Mouse (Mus musculus): ENCODE measurements around the gene Pmf1. TPM values are rescaled to one million over a fixed set of nuclear protein-coding genes. Genes with fewer than 3 reads are reported as not detected.
A peak's percentile ranks its signal among the peaks of the same experiment; 100 is the strongest.
"Not testable (repeated sequence)": the region's sequence is repeated elsewhere in the genome, so short reads cannot be mapped to it uniquely, and the experiment has no call there.

The Pmf1 gene
- polyA plus RNA-seq, 1 experiment: 88.6 TPM

- Histone ChIP-seq H3K4me3 (ENCODE audit: low read depth, low read length) (peak overlapping the region; percentile 33), H3K36me3 (ENCODE audit: control insufficient read depth, insufficient read depth, low read length, poor library complexity, severe bottlenecking) (no peaks in the 10 kb centered on the region), H3K27me3 (ENCODE audit: control insufficient read depth, insufficient read depth, low read length, poor library complexity, severe bottlenecking) (no peaks in the 10 kb centered on the region), H3K27ac (ENCODE audit: insufficient read depth, low read length) (peak overlapping the region; percentile 76), H3K4me1 (ENCODE audit: control insufficient read depth, insufficient read depth, low read length) (peaks cover 9% of the 10 kb centered on the region), H3K9me3 (replicated peaks; ENCODE audit: control insufficient read depth, insufficient read depth, low read length, poor library complexity, severe bottlenecking) (no peaks in the 10 kb centered on the region), H3K9ac (ENCODE audit: low read depth, poor library complexity, severe bottlenecking) (peak overlapping the region; percentile 12; the same call in 1 of the 2 replicates)
- TF ChIP-seq POLR2A (IDR thresholded peaks at IDR 0.05; ENCODE audit: insufficient read depth, low read length) (no peak), CTCF (IDR thresholded peaks at IDR 0.05; ENCODE audit: low read depth, low read length) (peak; percentile 30)
Measured at GRCm38 (mm10) chr3:88440500-88441381, 30.6 kb upstream of the Pmf1 start.

DNA sequence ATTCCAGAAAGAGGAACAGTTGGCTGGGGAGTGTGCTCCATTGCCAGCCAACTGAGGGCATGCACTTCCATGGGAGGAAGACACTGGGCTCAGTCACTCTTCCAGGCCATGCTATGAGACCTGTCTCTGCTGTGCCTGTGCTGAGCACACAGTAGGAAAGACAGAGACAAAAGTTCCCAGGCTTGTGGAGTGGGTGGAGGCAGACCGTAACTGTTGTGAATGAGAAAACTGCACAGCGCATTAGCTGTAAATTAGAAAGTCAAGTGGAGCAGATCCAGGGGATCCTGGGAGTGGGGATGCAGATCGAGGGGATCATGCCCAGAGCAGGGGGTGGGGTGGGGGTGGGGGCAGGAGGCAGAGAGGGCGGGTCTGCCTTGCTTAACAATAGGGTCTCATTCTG, 29.5 kb upstream of the Pmf1 start:
- Histone ChIP-seq H3K4me3 (ENCODE audit: low read depth, low read length) (no peak overlapping the region), H3K9ac (ENCODE audit: low read depth, poor library complexity, severe bottlenecking) (no peak overlapping the region), H3K36me3 (ENCODE audit: control insufficient read depth, insufficient read depth, low read length, poor library complexity, severe bottlenecking) (no peaks in the 10 kb centered on the region), H3K27ac (ENCODE audit: insufficient read depth, low read length) (peak overlapping the region; percentile 2), H3K4me1 (ENCODE audit: control insufficient read depth, insufficient read depth, low read length) (peaks cover 9% of the 10 kb centered on the region), H3K9me3 (replicated peaks; ENCODE audit: control insufficient read depth, insufficient read depth, low read length, poor library complexity, severe bottlenecking) (no peaks in the 10 kb centered on the region), H3K27me3 (ENCODE audit: control insufficient read depth, insufficient read depth, low read length, poor library complexity, severe bottlenecking) (no peaks in the 10 kb centered on the region)
- TF ChIP-seq POLR2A (IDR thresholded peaks at IDR 0.05; ENCODE audit: insufficient read depth, low read length): no peak
- TF ChIP-seq EP300 (IDR thresholded peaks at IDR 0.05; ENCODE audit: insufficient read depth, low read depth, low read length): no peak
- no peak for TF ChIP-seq CTCF (IDR thresholded peaks at IDR 0.05; ENCODE audit: low read depth, low read length)

GRCm38 (mm10) chr3:88437454-88437853, 27.3 kb upstream of the Pmf1 start:
- no peaks in the 10 kb centered on the region for H3K36me3 ChIP-seq (ENCODE audit: control insufficient read depth, insufficient read depth, low read length, poor library complexity, severe bottlenecking)
- TF ChIP-seq POLR2A (IDR thresholded peaks at IDR 0.05; ENCODE audit: insufficient read depth, low read length): no peak
- TF ChIP-seq CTCF (IDR thresholded peaks at IDR 0.05; ENCODE audit: low read depth, low read length): no peak
- H3K27me3 ChIP-seq (ENCODE audit: control insufficient read depth, insufficient read depth, low read length, poor library complexity, severe bottlenecking): no peaks in the 10 kb centered on the region
- H3K9me3 ChIP-seq (replicated peaks; ENCODE audit: control insufficient read depth, insufficient read depth, low read length, poor library complexity, severe bottlenecking): no peaks in the 10 kb centered on the region
- no peak overlapping the region for H3K4me3 ChIP-seq (ENCODE audit: low read depth, low read length)
- peaks cover 6% of the 10 kb centered on the region for H3K4me1 ChIP-seq (ENCODE audit: control insufficient read depth, insufficient read depth, low read length)
- no peak overlapping the region for H3K27ac ChIP-seq (ENCODE audit: insufficient read depth, low read length)
- H3K9ac ChIP-seq (ENCODE audit: low read depth, poor library complexity, severe bottlenecking): no peak overlapping the region

GRCm38 (mm10) chr3:88436395-88437201, 26.5 kb upstream of the Pmf1 start:
- Histone ChIP-seq H3K4me3 (ENCODE audit: low read depth, low read length) (peak overlapping the region; percentile 21), H3K4me1 (ENCODE audit: control insufficient read depth, insufficient read depth, low read length) (peaks cover 6% of the 10 kb centered on the region), H3K27ac (ENCODE audit: insufficient read depth, low read length) (no peak overlapping the region), H3K9ac (ENCODE audit: low read depth, poor library complexity, severe bottlenecking) (no peak overlapping the region), H3K36me3 (ENCODE audit: control insufficient read depth, insufficient read depth, low read length, poor library complexity, severe bottlenecking) (no peaks in the 10 kb centered on the region), H3K27me3 (ENCODE audit: control insufficient read depth, insufficient read depth, low read length, poor library complexity, severe bottlenecking) (no peaks in the 10 kb centered on the region), H3K9me3 (replicated peaks; ENCODE audit: control insufficient read depth, insufficient read depth, low read length, poor library complexity, severe bottlenecking) (no peaks in the 10 kb centered on the region)
- TF ChIP-seq POLR2A (IDR thresholded peaks at IDR 0.05; ENCODE audit: insufficient read depth, low read length): no peak
- peak; percentile 69 for TF ChIP-seq CTCF (IDR thresholded peaks at IDR 0.05; ENCODE audit: low read depth, low read length)

DNA sequence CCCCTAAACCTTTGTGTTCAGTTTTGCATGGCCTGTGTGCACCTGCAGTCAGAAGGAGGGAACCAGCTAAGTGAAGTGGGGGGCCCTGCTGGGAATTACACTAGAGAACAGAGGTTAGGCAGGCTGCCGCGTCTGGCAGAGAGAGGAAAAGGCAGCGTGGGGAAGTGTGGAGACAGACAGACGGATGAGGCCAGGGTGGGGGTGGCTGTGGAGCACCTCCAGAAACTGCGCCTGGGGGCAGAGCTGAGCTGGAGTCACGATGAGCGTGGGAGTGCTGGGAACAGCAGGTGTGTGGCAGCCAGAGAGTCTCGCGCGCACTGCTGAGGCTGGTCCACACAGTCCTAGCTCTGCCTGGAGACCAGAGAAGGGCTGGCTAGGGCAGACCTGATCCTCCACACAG, 25.4 kb upstream of the Pmf1 start:
- H3K9me3 ChIP-seq (replicated peaks; ENCODE audit: control insufficient read depth, insufficient read depth, low read length, poor library complexity, severe bottlenecking): no peaks in the 10 kb centered on the region
- H3K9ac ChIP-seq (ENCODE audit: low read depth, poor library complexity, severe bottlenecking): no peak overlapping the region
- H3K27ac ChIP-seq (ENCODE audit: insufficient read depth, low read length): no peak overlapping the region

GRCm38 (mm10) chr3:88428639-88429038, 18.5 kb upstream of the Pmf1 start:
- H3K27me3 ChIP-seq (ENCODE audit: control insufficient read depth, insufficient read depth, low read length, poor library complexity, severe bottlenecking); H3K27ac ChIP-seq (ENCODE audit: insufficient read depth, low read length); H3K4me3 ChIP-seq (ENCODE audit: low read depth, low read length); H3K9me3 ChIP-seq (replicated peaks; ENCODE audit: control insufficient read depth, insufficient read depth, low read length, poor library complexity, severe bottlenecking); H3K9ac ChIP-seq (ENCODE audit: low read depth, poor library complexity, severe bottlenecking); H3K4me1 ChIP-seq (ENCODE audit: control insufficient read depth, insufficient read depth, low read length); H3K36me3 ChIP-seq (ENCODE audit: control insufficient read depth, insufficient read depth, low read length, poor library complexity, severe bottlenecking): not testable (repeated sequence)

More for the DNA sequence above, 25.4 kb upstream of the Pmf1 start:
- H3K36me3 ChIP-seq (ENCODE audit: control insufficient read depth, insufficient read depth, low read length, poor library complexity, severe bottlenecking): no peaks in the 10 kb centered on the region
- TF ChIP-seq EP300 (IDR thresholded peaks at IDR 0.05; ENCODE audit: insufficient read depth, low read depth, low read length) (no peak), POLR2A (IDR thresholded peaks at IDR 0.05; ENCODE audit: insufficient read depth, low read length) (no peak), CTCF (IDR thresholded peaks at IDR 0.05; ENCODE audit: low read depth, low read length) (no peak)
- no peak overlapping the region for H3K4me3 ChIP-seq (ENCODE audit: low read depth, low read length)
- H3K27me3 ChIP-seq (ENCODE audit: control insufficient read depth, insufficient read depth, low read length, poor library complexity, severe bottlenecking): no peaks in the 10 kb centered on the region
- H3K4me1 ChIP-seq (ENCODE audit: control insufficient read depth, insufficient read depth, low read length): peaks cover 3% of the 10 kb centered on the region

Data from ES-Bruce4 (cell line).